Mouse (Mus musculus) MN1 (cell line): Measurements from ENCODE around the gene Ncapd2.
A peak's percentile ranks its signal among the peaks of the same experiment; 100 is the strongest.

Experiments used
- DNase-seq: peaks from one replicate; pipeline ENCODE4 v3.0.0-alpha.2; 2016; ENCODE audit warnings: low spot score

Ncapd2 gene

DNA sequence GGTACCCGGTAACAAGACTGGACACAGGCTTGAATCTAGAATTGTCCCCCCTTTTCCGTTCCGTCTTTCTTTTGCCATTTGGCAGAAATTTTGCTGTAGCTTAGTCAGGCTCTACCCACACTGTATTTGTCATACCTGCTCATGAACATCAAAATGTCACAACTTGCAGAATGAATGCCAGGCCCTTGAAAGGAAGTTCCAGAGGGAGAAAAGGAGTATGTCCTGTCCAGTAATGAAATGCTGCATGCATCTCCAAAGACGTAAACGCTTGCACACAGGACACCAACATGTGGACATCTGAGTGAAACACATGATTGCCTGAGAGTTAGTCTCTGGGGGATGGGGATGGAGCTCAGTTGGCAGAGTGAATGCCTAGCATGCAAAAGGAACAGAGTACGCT lies 22.2 kb upstream of the Ncapd2 start:
- peak; percentile 56 for DNase-seq

DNA sequence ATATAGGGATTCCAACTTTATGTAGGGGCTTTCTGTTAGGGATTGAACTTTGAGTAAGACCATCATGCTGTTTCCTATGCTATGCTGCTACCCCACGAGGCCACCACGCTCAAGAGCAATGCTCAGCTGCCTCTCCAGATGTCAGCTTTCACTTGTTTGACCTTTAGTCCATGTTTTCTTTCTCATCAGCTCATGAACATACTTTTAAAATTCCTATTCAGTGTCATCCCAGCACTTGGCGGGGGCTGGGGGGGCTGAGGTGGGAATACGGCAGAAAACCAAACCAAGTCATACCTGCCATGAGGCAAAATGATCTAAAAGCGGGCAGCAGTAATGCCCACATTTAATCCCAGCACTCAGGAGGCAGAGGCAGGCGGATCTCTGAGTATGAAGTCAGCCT lies 21.6 kb upstream of the Ncapd2 start:
- DNase-seq = no peak

DNA sequence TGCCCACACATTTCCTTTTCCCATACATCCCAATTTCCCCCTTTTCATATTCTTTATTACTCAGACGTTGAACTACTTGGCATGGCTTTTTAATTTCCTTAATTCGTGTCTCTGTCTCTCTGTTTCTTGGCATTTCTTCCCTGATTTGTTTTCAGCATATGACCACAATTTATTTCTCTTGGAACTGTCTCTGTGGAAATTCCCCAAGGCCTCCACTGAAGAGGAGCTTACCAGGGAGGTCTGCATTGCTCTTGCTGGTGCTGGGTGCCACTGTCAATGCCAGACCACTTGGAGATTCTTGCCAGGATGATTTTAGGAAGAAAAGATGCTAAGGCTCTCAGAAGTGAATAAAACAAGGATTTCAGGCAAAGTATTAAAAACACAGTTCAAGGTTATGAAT lies 21.1 kb upstream of the Ncapd2 start:
- peak; percentile 80 for DNase-seq

DNA sequence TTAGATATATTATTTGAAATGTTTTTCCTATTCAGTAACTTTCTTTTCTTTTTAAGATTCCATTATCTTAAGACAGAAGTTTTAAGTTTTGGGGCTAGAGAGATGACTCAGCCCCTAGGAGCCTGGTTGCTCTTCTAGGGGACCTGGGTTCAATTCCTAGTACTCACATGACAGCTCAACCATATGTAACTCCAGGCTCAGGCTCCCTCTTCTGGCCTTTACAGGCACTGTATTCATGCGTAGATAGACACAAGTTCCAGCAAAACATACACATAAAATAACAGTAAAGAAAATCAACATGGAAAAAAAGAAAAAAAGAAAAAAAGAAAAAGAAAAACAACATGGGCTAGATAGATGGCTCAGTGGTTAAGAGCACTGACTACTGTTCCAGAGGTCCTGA lies 18.9 kb upstream of the Ncapd2 start:
- DNase-seq = no peak

DNA sequence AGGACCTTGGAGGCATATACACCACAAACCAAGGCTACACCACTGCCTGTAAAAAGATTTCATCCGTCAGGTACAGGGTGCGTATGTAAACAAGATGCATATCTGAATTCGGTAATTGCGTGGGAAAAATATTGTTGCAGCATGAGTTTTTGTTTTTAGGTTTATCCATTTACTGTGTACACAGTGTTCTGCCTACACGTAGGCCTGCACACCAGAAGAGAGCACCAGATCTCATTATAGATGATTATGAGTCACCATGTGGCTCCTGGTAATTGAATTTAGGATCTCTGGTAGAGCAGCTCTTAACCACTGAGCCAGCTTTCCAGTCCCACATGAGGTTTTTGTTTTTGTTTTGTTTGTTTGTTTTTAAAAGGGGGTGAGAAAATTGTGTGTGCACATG lies 5.7 kb upstream of the Ncapd2 start:
- peak; percentile 88 for DNase-seq

DNA sequence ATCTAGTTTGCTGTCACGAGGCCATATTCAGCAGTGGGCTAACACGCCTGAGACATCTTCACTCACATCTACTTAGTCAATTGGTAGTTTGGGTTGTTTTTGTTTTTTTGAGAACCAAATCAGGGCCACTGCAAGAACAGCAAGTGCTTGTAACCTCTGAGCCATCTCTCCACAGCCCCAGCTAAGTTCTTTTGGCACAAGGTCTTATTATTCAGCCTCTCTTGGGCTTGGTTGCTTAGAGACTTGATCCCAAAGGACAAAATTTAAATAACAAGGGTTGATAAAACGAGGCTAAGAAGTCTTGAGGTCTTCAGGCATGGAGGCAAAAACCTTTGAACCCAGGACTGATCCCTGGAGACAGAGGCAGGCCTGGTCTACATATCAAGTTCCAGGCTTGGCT lies 4.8 kb upstream of the Ncapd2 start:
- DNase-seq = peak; percentile 48

DNA sequence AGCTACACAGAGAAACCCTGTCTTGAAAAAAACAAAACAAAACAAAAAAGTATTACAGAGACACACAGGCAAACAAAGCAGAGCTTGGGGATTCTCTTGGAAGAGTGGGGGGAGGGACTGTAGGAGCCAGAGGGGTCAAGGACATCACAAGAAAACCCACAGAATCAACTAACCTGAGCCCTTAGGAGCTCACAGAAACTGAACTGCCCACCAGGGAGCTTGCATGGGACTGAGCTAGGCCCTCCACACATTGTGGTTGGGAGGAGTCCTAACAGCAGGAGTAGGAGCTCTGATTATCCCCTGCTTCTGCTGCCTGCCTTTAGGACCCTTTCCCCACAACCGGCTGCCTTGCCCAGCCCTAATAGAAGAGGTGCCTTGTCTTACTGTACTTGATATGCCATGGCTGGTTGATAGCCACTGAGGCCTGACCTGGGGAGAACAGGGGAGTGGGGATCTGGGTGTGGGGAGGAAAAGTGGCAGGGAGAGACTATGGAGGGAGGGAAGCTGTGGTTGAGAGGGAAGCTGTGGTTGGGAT lies 4.1 kb upstream of the Ncapd2 start:
- DNase-seq = no peak

DNA sequence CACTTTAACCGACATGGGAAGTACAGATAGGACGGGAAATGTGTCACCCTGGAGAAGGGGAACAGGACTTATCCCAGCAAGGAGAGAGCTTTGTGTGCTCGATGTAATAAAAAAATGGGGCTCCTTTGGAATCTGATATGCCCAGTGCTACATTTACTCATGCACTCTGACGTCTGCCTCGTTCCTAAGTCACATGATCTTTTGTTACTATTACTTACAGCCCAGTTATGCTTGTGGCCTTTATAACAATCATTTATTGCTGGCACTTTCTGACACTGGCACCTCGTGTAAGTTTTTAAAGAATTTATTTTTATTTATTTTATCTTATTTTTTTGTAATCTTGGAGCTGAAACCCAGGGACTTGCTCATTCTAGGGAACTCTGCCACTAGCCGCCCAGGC lies 1.9 kb upstream of the Ncapd2 start:
- no peak for DNase-seq

DNA sequence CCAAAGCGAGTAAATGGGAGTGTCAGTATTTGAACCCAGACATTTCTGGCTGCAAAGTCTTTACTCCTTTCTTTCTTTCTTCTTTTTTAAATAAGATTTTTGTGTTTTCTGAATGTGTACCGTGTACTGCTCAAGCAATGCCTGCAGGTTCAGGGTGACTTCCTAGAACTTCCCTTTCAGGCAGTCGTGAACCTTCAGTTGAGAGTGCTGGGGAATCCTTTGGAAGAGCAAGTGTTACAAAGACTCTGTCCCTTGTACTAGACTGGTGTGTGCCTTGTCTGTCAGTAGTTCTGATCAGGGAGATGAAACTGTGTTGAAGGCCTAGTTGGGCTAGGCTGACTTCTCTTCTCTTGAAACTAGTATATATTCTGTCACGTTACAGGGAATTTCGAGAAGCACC lies 1.3 kb upstream of the Ncapd2 start:
- no peak for DNase-seq

DNA sequence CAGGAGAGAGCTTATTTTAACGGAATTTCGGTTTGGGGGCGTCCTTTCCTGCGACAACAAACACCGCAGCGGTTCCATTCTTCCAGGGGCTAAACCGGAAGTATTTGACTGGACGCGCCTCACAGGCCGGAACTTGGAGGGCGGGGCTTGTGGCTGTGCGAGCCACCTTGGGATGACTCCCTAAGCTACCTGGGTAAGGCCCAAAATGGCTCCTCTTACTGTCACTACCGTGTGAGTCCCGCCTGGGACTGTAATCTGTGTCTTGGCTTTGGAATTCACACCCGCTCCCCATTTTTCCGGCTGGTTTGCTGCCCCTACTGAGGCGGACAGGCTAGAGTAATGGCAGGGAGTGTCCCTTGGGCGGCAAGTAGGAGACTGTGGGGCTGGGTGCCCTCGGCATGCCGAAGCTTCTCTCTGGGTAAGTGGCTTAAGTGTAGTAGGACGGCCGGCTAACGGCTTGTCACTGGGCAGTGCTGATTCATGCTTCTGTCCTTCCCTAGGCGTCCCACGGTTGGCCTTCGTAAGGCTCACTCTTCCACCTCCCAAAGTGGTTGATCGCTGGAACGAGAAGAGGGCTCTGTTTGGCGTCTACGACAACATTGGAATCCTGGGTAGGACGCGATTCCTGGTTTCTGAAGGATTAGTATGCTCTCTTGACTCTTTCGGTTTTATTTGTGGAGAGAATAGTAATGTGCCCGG lies 664 bp upstream of the Ncapd2 start:
- DNase-seq = peak; percentile 94

DNA sequence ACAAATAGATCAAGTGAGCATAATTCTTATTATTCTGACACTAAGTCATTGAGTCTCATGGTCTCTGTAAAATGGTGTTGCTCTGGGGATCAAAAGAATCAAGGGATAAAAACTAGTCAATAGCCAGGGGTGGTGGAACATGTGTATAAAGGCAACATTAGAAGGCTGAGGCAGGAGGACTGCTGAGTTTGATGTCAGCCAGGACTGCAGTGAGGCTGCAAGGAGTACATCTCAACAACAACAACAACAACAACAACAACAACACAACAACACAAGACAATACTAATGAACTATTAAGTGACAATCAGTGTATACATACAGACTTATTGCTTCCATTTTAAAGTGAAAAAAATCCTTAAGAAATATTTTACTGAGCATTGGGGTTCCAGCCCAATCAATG lies 685 bp downstream of the Ncapd2 start:
- no peak for DNase-seq

DNA sequence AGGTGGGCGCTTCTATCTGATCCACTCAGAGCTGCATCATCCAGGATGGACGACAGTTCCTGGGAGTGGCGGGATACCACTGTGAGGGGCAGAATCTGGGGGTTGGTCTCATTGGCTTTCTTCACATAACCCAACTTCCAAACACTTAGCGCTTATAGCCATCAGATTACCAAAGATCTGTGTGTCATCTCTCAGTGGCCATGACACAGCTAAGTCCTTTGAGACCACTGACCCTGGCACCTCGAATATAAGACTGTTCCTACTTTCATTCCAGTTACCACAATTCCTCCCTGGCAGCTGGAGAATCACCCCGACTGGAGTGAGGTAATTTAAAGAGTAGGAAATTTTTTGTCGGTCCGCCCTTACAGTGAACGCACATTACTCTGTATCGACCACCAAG lies 5.3 kb downstream of the Ncapd2 start:
- no peak for DNase-seq

DNA sequence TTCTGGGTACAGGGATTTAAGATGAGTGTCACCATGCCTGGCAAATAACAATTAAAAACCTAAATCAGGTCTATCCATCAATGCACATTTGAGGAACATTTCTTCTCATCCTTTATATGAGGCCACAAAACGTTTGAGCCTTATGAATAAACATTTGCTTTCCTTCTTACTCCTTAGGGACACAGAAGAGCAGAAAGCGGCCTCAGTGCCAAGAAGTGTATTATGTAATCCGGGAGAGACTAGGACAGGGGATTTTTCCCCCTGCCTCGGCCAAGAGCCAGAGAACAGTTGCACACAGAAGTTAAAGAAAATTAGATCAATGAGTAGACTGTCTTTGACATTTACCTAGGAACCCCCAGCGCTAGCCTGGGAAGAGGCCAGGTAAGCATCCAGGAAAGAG lies 9.4 kb downstream of the Ncapd2 start:
- DNase-seq = no peak

DNA sequence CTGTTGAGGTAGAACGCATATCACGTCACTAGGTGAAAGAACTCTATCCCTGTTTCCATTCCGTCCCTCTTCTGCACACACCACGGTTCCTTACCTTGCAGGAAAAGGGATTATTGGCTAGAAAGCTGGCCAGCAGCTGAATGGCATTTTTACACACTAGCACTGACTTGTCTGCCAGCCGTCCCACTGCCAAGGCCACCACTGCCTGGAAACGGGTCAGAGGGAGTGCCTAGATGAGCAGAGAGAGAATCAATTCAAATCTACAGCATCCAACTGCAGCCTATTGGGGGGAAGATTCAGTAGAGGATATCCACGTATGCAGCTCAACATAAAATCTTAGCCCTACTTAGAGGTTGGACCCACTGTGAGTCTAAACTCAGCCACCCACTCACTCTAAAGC lies 11.9 kb downstream of the Ncapd2 start:
- DNase-seq = no peak

DNA sequence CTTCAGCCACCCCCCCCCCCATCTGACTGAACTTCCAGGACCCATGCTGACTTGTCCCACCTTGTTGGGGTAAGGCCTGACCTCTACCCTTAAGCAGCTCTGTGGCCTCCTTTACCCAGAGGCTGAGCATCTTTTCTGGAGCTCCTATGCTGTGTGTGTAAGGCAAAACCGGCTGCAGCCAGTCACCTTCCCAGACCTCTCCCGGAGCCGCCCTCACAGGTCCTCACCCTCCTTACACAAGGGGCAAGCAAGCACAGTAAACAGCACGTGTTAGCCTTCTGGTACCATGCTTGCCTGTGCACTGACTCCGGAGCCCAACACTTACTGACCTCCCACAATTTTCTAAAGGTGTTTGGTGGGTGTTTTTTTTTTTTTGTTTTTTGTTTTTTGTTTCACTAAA lies 16.0 kb downstream of the Ncapd2 start:
- no peak for DNase-seq

DNA sequence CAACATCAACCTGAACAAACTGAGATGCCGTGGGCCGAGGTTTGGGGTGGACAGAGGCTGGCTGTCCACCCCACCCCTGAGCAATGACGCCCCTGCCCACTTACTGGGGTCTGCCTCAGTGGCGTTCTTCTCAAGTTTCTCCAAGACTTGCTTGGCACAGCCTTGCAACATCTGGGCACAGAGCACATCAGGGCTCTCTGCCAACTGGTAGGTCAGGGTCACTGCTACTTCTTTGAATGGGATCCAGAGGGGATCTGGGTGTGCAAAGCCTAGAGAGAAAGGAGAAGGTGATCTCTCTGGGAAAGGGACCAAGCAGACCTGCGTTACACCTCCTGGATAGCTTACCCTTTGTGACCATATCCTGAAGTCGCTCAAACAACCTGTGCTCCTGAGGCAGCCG lies 18.2 kb downstream of the Ncapd2 start:
- DNase-seq = no peak

DNA sequence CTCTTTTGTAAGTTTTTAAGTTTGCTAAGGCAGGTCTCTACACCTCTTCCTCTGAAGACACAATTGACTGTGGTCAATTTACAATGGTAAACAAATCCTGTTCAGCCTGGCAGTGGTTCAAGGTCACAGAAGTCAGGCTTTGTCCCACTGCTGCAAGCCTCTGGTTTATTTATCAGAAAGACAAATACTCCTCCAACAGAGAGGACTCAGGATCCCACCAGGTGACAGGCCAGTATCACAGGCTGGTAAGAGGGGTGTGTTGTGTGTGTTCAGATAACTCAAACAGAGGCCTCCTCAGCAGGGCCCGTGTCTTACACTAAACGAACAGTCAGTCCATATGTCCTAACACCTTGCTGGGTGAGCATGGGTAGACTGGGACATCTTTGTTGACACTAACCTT lies 19.0 kb downstream of the Ncapd2 start:
- no peak for DNase-seq

DNA sequence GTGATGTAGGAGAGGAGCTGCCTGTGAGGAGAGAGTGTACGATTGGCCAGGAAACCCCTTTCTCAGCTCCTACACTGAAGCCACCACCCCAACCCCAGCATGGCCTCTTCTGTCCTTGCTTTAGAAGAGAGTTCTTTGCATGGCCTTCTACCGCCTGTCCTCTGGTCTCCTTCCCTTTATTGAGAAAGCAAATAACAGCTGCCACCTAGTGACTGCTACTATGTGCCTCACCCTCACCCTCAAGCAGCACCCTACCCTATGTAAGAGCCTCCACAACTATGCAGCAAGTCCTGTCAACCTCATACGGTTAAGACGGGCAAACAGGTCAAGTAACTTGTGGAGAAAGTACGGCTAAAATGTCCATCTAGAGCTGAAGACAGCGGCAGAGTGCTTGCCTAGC lies 21.3 kb downstream of the Ncapd2 start:
- no peak for DNase-seq

DNA sequence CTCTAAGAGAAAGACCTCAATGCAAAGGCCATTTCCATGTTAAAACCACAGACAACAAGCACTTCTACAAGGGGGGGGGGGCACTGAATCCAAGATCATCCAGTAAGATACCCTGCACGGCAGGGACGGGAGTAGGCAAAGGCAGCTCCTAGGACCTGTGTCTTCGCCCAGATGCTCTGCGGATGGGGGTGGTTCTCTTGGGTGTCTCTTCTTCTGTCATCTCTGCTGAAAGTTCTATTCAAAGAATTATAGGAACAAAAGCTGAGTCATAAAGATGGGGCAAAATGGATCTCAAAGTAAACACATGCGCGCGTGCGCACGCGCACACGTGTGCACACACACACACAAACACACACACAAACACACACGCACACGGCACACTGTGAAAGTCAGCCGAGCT lies 23.4 kb downstream of the Ncapd2 start:
- no peak for DNase-seq

DNA sequence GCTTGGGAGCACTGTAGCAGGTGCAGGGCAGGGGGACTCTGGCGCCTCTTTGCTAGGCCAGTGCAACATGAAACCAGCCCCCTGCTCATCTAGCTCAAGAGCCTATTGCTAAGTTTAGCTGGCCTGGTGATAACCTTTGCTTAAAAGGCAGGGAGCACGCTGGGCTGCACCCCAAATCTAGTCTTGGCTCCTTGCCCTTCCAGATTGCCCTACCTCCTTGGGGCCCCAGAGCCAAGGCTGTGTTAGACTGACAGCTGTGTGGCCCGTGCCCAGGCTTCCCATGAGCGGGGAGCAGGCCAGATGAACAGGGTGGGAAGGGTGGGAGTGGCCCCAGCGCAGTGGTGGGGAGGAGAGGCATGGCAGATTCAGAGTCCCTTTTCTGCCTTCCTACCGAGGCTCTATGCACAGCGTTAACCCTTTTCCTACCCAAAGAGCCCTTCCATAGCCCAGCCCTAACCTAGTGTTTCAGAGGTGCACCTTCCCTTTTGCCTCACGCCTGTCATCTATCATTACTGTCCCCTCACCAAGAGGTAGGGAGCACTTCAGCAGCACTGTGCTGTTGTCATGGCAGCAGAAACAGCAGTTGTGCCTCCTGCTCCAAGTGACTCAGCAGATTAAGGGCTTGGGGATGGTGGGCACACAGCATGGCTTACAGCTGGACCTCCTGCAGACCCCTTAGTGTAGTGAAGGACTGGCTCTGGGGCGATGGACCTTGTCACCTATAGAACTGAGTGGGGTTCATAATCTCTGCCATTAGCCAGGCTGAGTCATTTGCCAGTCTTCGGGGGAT lies 24.4 kb downstream of the Ncapd2 start:
- DNase-seq = peak; percentile 65

DNA sequence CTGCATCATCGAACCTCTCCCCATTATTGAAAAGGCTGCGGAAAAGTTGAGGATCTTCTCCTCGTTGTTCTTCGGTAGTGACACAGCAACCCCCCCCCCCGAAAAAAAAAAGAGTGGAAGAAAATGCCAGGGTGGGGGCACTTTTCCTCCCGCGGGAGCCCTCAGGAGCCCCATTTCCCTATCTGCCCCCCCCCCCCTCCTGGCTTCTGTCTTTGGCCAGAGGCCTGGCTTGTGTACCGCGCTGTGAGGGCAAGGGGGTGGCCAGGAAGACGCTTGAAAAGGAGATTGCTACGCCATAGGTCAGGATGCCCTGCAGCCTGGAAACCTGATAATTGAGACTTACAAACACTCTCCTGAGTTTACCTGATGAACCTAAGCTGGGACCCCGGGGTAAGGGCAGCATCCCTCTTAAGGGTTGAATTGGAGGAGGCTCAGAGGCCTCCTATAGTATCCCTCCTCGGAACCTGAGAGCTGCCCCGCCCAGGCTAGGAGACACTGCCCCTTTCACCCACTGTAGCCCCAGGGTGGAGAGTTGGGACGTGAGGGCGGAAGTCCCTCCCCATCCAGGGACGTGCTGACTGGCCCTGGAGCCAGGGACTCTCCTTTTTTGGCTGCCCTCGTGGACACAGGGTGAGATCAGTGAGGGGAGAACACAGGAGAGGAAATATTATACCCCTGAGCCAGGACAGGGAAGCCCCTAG lies 25.3 kb downstream of the Ncapd2 start, which contains the start of gene Gapdh:
Gene Gapdh, minus strand, starts transcription at position 417 of the 701 bp plus-strand sequence.
- peak; percentile 85 for DNase-seq

DNA sequence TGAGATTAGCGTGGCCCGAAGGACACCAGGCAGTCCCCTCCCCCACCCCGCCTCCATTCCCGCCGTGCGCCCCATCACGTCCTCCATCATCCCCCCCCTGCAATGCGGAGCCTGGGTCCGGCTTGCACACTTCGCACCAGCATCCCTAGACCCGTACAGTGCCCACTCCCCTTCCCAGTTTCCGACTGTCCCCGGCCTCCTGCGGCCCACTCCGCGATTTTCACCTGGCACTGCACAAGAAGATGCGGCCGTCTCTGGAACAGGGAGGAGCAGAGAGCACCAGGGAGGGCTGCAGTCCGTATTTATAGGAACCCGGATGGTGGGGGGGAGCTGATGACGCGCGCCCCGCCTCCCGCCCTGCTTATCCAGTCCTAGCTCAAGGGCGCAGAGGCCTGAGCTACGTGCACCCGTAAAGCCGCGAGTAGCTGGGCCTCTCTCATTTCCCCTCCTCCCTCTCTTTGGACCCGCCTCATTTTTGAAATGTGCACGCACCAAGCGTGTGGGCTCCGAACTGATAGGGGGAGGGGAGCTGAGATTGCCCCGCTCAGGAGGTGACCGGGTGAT lies 26.1 kb downstream of the Ncapd2 start:
- DNase-seq = peak; percentile 95
